ENCODE assay signal across 10 mouse cellular contexts in the genomic region with DNA sequence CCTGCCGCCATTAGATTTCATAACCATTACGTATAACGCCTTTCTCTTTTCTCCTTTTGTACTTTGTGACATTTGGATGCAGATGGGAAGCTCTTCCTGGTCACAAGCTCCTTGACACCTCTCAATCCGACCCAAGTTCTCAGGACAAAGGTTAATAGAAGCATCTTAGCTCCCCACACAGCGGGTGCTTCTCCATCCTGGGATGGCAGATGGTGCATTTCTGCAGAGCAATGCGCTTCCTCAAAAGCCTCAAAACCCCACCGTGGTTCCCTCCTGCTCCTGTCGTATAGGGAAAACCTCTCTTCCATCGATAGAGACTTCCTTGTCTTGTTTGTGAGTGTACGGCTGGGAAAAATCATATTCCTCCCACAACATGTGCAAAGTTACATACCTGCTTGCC. TPM values are rescaled to one million over a fixed set of nuclear protein-coding genes. Genes with fewer than 3 reads are reported as not detected.
DNase-seq lines count a peak whose midpoint lies in the region; ATAC-seq and TF ChIP-seq lines count a peak whose summit lies in the region.
"Had no signal": no experiment of that assay in that cellular context is flagged by ENCODE, and none has a peak within 500 bp of the region (broad histone marks: within the 10 kb centered on the region; RNA-seq: fewer than 3 reads in every experiment).

No protein-coding gene starts in this region.

- H3K4me1 ChIP-seq in cerebellum, adult 2 months (ENCODE audit: control insufficient read depth, insufficient read depth, low read length), result peaks cover 8% of the 10 kb centered on the region
- peaks cover 50% of the 10 kb centered on the region for H3K4me1 ChIP-seq in megakaryocyte, embryonic 14.5 days
- H3K4me1 ChIP-seq in limb, embryonic 14.5 days (ENCODE audit: control insufficient read depth, insufficient read depth, low read length), result peaks cover 14% of the 10 kb centered on the region
- H3K4me1 ChIP-seq in stomach, embryonic 15.5 days, result peaks cover 21% of the 10 kb centered on the region

- H3K9ac ChIP-seq in limb, embryonic 14.5 days (ENCODE audit: low read depth, low read length, severe bottlenecking), result 0 out of 2 replicates have a peak overlapping the region, but pooled peaks have one; percentile 95
- H3K9ac ChIP-seq in stomach, embryonic 15.5 days, result no peak overlapping the region

- peak in 1 of 2 experiments; percentile 30 for DNase-seq in cerebellum, adult 2 months
- DNase-seq in cerebellum, adult 11 months, result no peak
- DNase-seq in limb, embryonic 14.5 days (ENCODE audit: low spot score), result no peak
- DNase-seq in thymus, postnatal 36 days, result no peak
- no peak for DNase-seq in urinary bladder, postnatal 14 days (ENCODE audit: low spot score)
- DNase-seq: adrenal gland, adult 8-10 months; gastrocnemius, postnatal 36 days had no signal

- no peak for TF ChIP-seq CTCF in cerebellum, adult 2 months (IDR thresholded peaks at IDR 0.05; ENCODE audit: borderline replicate concordance, insufficient read depth, low read depth, low read length)

- 13% methylated on average over 10 of the region's 10 CpGs for WGBS in cerebellum, adult 2 months
- 43% methylated on average over 10 of the region's 10 CpGs for WGBS in limb, embryonic 14.5 days
- WGBS in stomach, embryonic 15.5 days, result 39% methylated on average over 10 of the region's 10 CpGs

- H3K27ac ChIP-seq in cerebellum, adult 2 months (ENCODE audit: insufficient read depth, low read length), result no peak overlapping the region
- H3K27ac ChIP-seq in limb, embryonic 14.5 days (replicated peaks; ENCODE audit: low read depth, low read length), result no peak overlapping the region
- H3K27ac ChIP-seq in stomach, embryonic 15.5 days, result no peak overlapping the region

- no peaks in the 10 kb centered on the region for H3K27me3 ChIP-seq in cerebellum, adult 2 months (ENCODE audit: control insufficient read depth, insufficient read depth, low read length)
- no peaks in the 10 kb centered on the region for H3K27me3 ChIP-seq in megakaryocyte, embryonic 14.5 days (replicated peaks)
- no peaks in the 10 kb centered on the region for H3K27me3 ChIP-seq in limb, embryonic 14.5 days (ENCODE audit: control insufficient read depth, insufficient read depth, low read length)
- no peaks in the 10 kb centered on the region for H3K27me3 ChIP-seq in stomach, embryonic 15.5 days (replicated peaks)

- no peaks in the 10 kb centered on the region for H3K9me3 ChIP-seq in megakaryocyte, embryonic 14.5 days
- H3K9me3 ChIP-seq in limb, embryonic 14.5 days (ENCODE audit: control insufficient read depth, low read length), result no peaks in the 10 kb centered on the region
- no peaks in the 10 kb centered on the region for H3K9me3 ChIP-seq in stomach, embryonic 15.5 days

- ATAC-seq in megakaryocyte, adult 5-6 weeks (ENCODE audit: poor library complexity, severe bottlenecking), result no peak
- no peak for ATAC-seq in limb, embryonic 14.5 days (ENCODE audit: low FRiP score, low read depth)
- no peak for ATAC-seq in stomach, embryonic 15.5 days (ENCODE audit: insufficient read depth, low FRiP score, low read depth)

- peak overlapping the region; percentile 10 for H3K4me3 ChIP-seq in cerebellum, adult 2 months (replicated peaks; ENCODE audit: insufficient read depth, low read depth, low read length)
- H3K4me3 ChIP-seq in megakaryocyte, embryonic 14.5 days (replicated peaks), result peak overlapping the region; percentile 99
- H3K4me3 ChIP-seq in limb, embryonic 14.5 days (replicated peaks; ENCODE audit: low read length), result peak overlapping the region; percentile 98
- H3K4me3 ChIP-seq in stomach, embryonic 15.5 days (replicated peaks), result 0 out of 2 replicates have a peak overlapping the region, but pooled peaks have one; percentile 3

- H3K4me2 ChIP-seq in limb, embryonic 14.5 days (replicated peaks; ENCODE audit: low read depth, low read length, severe bottlenecking), result peak overlapping the region; percentile 68
- H3K4me2 ChIP-seq in stomach, embryonic 15.5 days, result peak overlapping the region; percentile 63

- H3K36me3 ChIP-seq in megakaryocyte, embryonic 14.5 days (replicated peaks; ENCODE audit: low read length), result peaks cover 17% of the 10 kb centered on the region
- peaks cover 5% of the 10 kb centered on the region; the same call in 1 of the 2 replicates for H3K36me3 ChIP-seq in limb, embryonic 14.5 days (ENCODE audit: control insufficient read depth, insufficient read depth, low read length)
- H3K36me3 ChIP-seq in stomach, embryonic 15.5 days, result no peaks in the 10 kb centered on the region

- no peak for TF ChIP-seq POLR2A in cerebellum, adult 2 months (IDR thresholded peaks at IDR 0.05; ENCODE audit: borderline replicate concordance, insufficient read depth, low read length)
- no peak for TF ChIP-seq POLR2A in limb, embryonic 14.5 days (IDR thresholded peaks at IDR 0.05; ENCODE audit: borderline replicate concordance, extremely low read depth, insufficient read depth, insufficient read length)

RNA-seq across cellular contexts. Expression of gene Mzt1, which starts 1.8 kb away (rescaled TPM):
- polyA plus RNA-seq in cerebellum, adult 2 months (2012; rRNA removed), result 57.7 and 60.9 TPM in 2 replicates
- 0.75 and 8.5 TPM in 2 replicates for polyA plus RNA-seq in megakaryocyte, embryonic 14.5 days (2012; ENCODE audit: insufficient read depth, low replicate concordance)
- 53.6 and 61.1 TPM in 2 replicates for total RNA-seq in megakaryocyte, adult 5-6 weeks (2015)
- total RNA-seq in megakaryocyte, adult 5-6 weeks (2017), result 24.3 and 25.9 TPM in 2 replicates
- polyA plus RNA-seq in limb, embryonic 14.5 days (2012; rRNA removed), result 53.2 and 56.0 TPM in 2 replicates
- polyA plus RNA-seq in limb, embryonic 14.5 days (2014; fragmentation: Nextera tagmentation; extraction: Ambion mirVana), result 44.3 and 48.4 TPM in 2 replicates
- polyA plus RNA-seq in stomach, embryonic 15.5 days (2015; fragmentation: Nextera tagmentation; extraction: Ambion mirVana), result 75.0 and 76.0 TPM in 2 replicates

RNA-seq across cellular contexts. Expression of gene Bora, which starts 1.9 kb away (rescaled TPM):
- polyA plus RNA-seq in cerebellum, adult 2 months (2012; rRNA removed), result 4.2 and 4.3 TPM in 2 replicates
- polyA plus RNA-seq in megakaryocyte, embryonic 14.5 days (2012; ENCODE audit: insufficient read depth, low replicate concordance), result 2.0 and 4.1 TPM in 2 replicates
- 24.4 and 26.5 TPM in 2 replicates for total RNA-seq in megakaryocyte, adult 5-6 weeks (2015)
- 26.0 and 28.4 TPM in 2 replicates for total RNA-seq in megakaryocyte, adult 5-6 weeks (2017)
- polyA plus RNA-seq in limb, embryonic 14.5 days (2012; rRNA removed), result 30.4 and 33.3 TPM in 2 replicates
- 45.5 and 48.6 TPM in 2 replicates for polyA plus RNA-seq in limb, embryonic 14.5 days (2014; fragmentation: Nextera tagmentation; extraction: Ambion mirVana)
- 57.2 and 63.8 TPM in 2 replicates for polyA plus RNA-seq in stomach, embryonic 15.5 days (2015; fragmentation: Nextera tagmentation; extraction: Ambion mirVana)

RNA-seq across cellular contexts. Expression of gene Rpl36a-ps1, which starts 50.0 kb away (rescaled TPM):
- 1.2 and 1.8 TPM in 2 replicates for polyA plus RNA-seq in cerebellum, adult 2 months (2012; rRNA removed)
- polyA plus RNA-seq in megakaryocyte, embryonic 14.5 days (2012; ENCODE audit: insufficient read depth, low replicate concordance), result 0.43 TPM in 1 of 2 replicates, not detected in the other
- 12.9 and 18.5 TPM in 2 replicates for total RNA-seq in megakaryocyte, adult 5-6 weeks (2015)
- 5.9 and 8.3 TPM in 2 replicates for total RNA-seq in megakaryocyte, adult 5-6 weeks (2017)
- 2.1 and 5.4 TPM in 2 replicates for polyA plus RNA-seq in limb, embryonic 14.5 days (2012; rRNA removed)
- 3.7 and 4.2 TPM in 2 replicates for polyA plus RNA-seq in limb, embryonic 14.5 days (2014; fragmentation: Nextera tagmentation; extraction: Ambion mirVana)
- 2.3 and 7.4 TPM in 2 replicates for polyA plus RNA-seq in stomach, embryonic 15.5 days (2015; fragmentation: Nextera tagmentation; extraction: Ambion mirVana)

RNA-seq across cellular contexts. Expression of gene Pibf1, which starts 55.1 kb away (rescaled TPM):
- polyA plus RNA-seq in cerebellum, adult 2 months (2012; rRNA removed), result 6.5 and 7.3 TPM in 2 replicates
- polyA plus RNA-seq in megakaryocyte, embryonic 14.5 days (2012; ENCODE audit: insufficient read depth, low replicate concordance), result 0.36 TPM in 1 of 2 replicates, not detected in the other
- 22.5 and 24.0 TPM in 2 replicates for total RNA-seq in megakaryocyte, adult 5-6 weeks (2015)
- 24.1 and 32.4 TPM in 2 replicates for total RNA-seq in megakaryocyte, adult 5-6 weeks (2017)
- polyA plus RNA-seq in limb, embryonic 14.5 days (2012; rRNA removed), result 7.2 and 9.8 TPM in 2 replicates
- 14.5 and 17.7 TPM in 2 replicates for polyA plus RNA-seq in limb, embryonic 14.5 days (2014; fragmentation: Nextera tagmentation; extraction: Ambion mirVana)
- polyA plus RNA-seq in stomach, embryonic 15.5 days (2015; fragmentation: Nextera tagmentation; extraction: Ambion mirVana), result 14.7 and 16.9 TPM in 2 replicates

RNA-seq across cellular contexts. Expression of gene Dis3, which starts 55.5 kb away (rescaled TPM):
- 12.8 and 14.8 TPM in 2 replicates for polyA plus RNA-seq in cerebellum, adult 2 months (2012; rRNA removed)
- 2.8 and 5.3 TPM in 2 replicates for polyA plus RNA-seq in megakaryocyte, embryonic 14.5 days (2012; ENCODE audit: insufficient read depth, low replicate concordance)
- 17.6 and 18.2 TPM in 2 replicates for total RNA-seq in megakaryocyte, adult 5-6 weeks (2015)
- total RNA-seq in megakaryocyte, adult 5-6 weeks (2017), result 17.2 and 26.1 TPM in 2 replicates
- polyA plus RNA-seq in limb, embryonic 14.5 days (2012; rRNA removed), result 24.3 and 30.7 TPM in 2 replicates
- 37.6 and 47.4 TPM in 2 replicates for polyA plus RNA-seq in limb, embryonic 14.5 days (2014; fragmentation: Nextera tagmentation; extraction: Ambion mirVana)
- polyA plus RNA-seq in stomach, embryonic 15.5 days (2015; fragmentation: Nextera tagmentation; extraction: Ambion mirVana), result 25.5 and 27.8 TPM in 2 replicates

Comparison
In these comparisons a context has a peak if more than half of its experiments do, and no peak if none do; other contexts are left out.
1. H3K4me3 ChIP-seq: peak in every context shown above with its lines; median percentile 99 in megakaryocyte, embryonic 14.5 days; 98 in limb, embryonic 14.5 days; 10 in cerebellum, adult 2 months; 3 in stomach, embryonic 15.5 days.